Mouse (Mus musculus) heart, postnatal 10 days (tissue): Measurements from ENCODE around the gene Scrn1. TPM values are rescaled to one million over a fixed set of nuclear protein-coding genes. Genes with fewer than 3 reads are reported as not detected.

Source experiments
- DNase-seq, 2 experiments: peaks; one replicate each; pipeline ENCODE4 v3.0.0; 2021
- intact Hi-C: fragments of 180-260 bp; cut with DNase I; formaldehyde crosslinking; loops from one replicate; pipeline ENCODE4 v1.15.1; 2025
- total RNA-seq, 2 experiments: library from RNA; stranded (reverse); gene quantifications; 2 replicates each; pipeline ENCODE4 v1.2.3; 2021

Gene Scrn1
- total RNA-seq, 2 experiments from 2014 or later, result 8.3 to 9.3 TPM

- intact Hi-C loops, result no loop called here
- DNase-seq, result no peak
Measured at GRCm38 (mm10) chr6:54573218-54573955, 7.1 kb upstream of the Scrn1 start.

GRCm38 (mm10) chr6:54569776-54570175 lies 3.5 kb upstream of the Scrn1 start:
- no peak for DNase-seq
- intact Hi-C loops, result no loop called here

GRCm38 (mm10) chr6:54566546-54566919 lies 244 bp upstream of the Scrn1 start:
- intact Hi-C loops, result no loop called here
- DNase-seq, result no peak

GRCm38 (mm10) chr6:54565012-54565411 lies 1.3 kb downstream of the Scrn1 start:
- DNase-seq, result peak; percentile 40 to 55
- intact Hi-C loops, result no loop called here

GRCm38 (mm10) chr6:54564506-54564991 lies 1.7 kb downstream of the Scrn1 start:
- DNase-seq, result no peak

GRCm38 (mm10) chr6:54563561-54563960 lies 2.7 kb downstream of the Scrn1 start:
- intact Hi-C loops, result no loop called here
- DNase-seq, result no peak

More at GRCm38 (mm10) chr6:54564506-54564991, 1.7 kb downstream of the Scrn1 start:
- intact Hi-C loops, result no loop called here

- intact Hi-C loops, result no loop called here
Measured at GRCm38 (mm10) chr6:54562018-54562809, 4.1 kb downstream of the Scrn1 start.

GRCm38 (mm10) chr6:54558466-54558865 lies 7.8 kb downstream of the Scrn1 start:
- DNase-seq, result no peak
- intact Hi-C loops, result no loop called here

More at GRCm38 (mm10) chr6:54562018-54562809, 4.1 kb downstream of the Scrn1 start:
- DNase-seq, result no peak

- intact Hi-C loops, result no loop called here
- no peak for DNase-seq
Measured at GRCm38 (mm10) chr6:54557671-54558070, 8.6 kb downstream of the Scrn1 start.

GRCm38 (mm10) chr6:54555816-54556215 lies 10.5 kb downstream of the Scrn1 start:
- peak in 1 of 2 experiments; percentile 23 for DNase-seq
- intact Hi-C loops, result no loop called here

GRCm38 (mm10) chr6:54554341-54555110 lies 11.8 kb downstream of the Scrn1 start:
- intact Hi-C loops, result no loop called here

GRCm38 (mm10) chr6:54553632-54554031 lies 12.7 kb downstream of the Scrn1 start:
- DNase-seq, result no peak
- intact Hi-C loops, result no loop called here

More at GRCm38 (mm10) chr6:54554341-54555110, 11.8 kb downstream of the Scrn1 start:
- DNase-seq, result no peak

GRCm38 (mm10) chr6:54552721-54553413 lies 13.4 kb downstream of the Scrn1 start:
- DNase-seq, result no peak
- intact Hi-C loops, result no loop called here

GRCm38 (mm10) chr6:54550801-54551323 lies 15.4 kb downstream of the Scrn1 start:
- intact Hi-C loops, result no loop called here
- no peak for DNase-seq

GRCm38 (mm10) chr6:54549311-54549710 lies 17.0 kb downstream of the Scrn1 start:
- DNase-seq, result no peak
- intact Hi-C loops, result no loop called here

GRCm38 (mm10) chr6:54548314-54549019 lies 17.8 kb downstream of the Scrn1 start:
- peak; percentile 42 to 58 for DNase-seq
- intact Hi-C loops, result no loop called here

- intact Hi-C loops, result no loop called here
- DNase-seq, result no peak
Measured at GRCm38 (mm10) chr6:54543646-54544045, 22.6 kb downstream of the Scrn1 start.

GRCm38 (mm10) chr6:54542836-54543235 lies 23.5 kb downstream of the Scrn1 start:
- intact Hi-C loops, result no loop called here

GRCm38 (mm10) chr6:54540252-54540887 lies 25.9 kb downstream of the Scrn1 start:
- intact Hi-C loops, result no loop called here
- peak; percentile 43 to 59 for DNase-seq

More at GRCm38 (mm10) chr6:54542836-54543235, 23.5 kb downstream of the Scrn1 start:
- no peak for DNase-seq
